Mouse (Mus musculus) forebrain, embryonic 11.5 days (tissue): Measurements from ENCODE around the gene Supt3. TPM values are rescaled to one million over a fixed set of nuclear protein-coding genes. Genes with fewer than 3 reads are reported as not detected.

Experiments
- ATAC-seq: fragments of 200-750 bp; cut with Nextera tagmentation; replicated peaks from 2 replicates; pipeline ENCODE4 v1.8.0; 2017; ENCODE audit warnings: moderate TSS enrichment; ENCODE audit not compliant: low FRiP score
- DNase-seq: peaks from one replicate; pipeline ENCODE4 v3.0.0-alpha.2; 2017; ENCODE audit warnings: low spot score
- H3K27ac ChIP-seq: fragments of 300-500 bp; sonication (generic); 2 replicates; pipeline ENCODE4 v1.5.1; 2014; ENCODE audit warnings: low read depth, low read length
- H3K27me3 ChIP-seq: fragments of 300-500 bp; sonication (generic); 2 replicates; pipeline ENCODE4 v1.6.1; 2014; ENCODE audit warnings: mild to moderate bottlenecking, low read length, mixed read lengths; ENCODE audit not compliant: control insufficient read depth, insufficient read depth
- H3K36me3 ChIP-seq: fragments of 300-500 bp; sonication (generic); 2 replicates; pipeline ENCODE4 v1.6.1; 2014; ENCODE audit warnings: mild to moderate bottlenecking, low read length, moderate library complexity, mixed read lengths; ENCODE audit not compliant: control insufficient read depth, insufficient read depth
- H3K4me1 ChIP-seq: fragments of 300-500 bp; sonication (generic); replicated peaks from 2 replicates; pipeline ENCODE4 v1.6.1; 2014; ENCODE audit warnings: low read length, mixed read lengths; ENCODE audit not compliant: control insufficient read depth, insufficient read depth
- H3K4me2 ChIP-seq: fragments of 300-500 bp; sonication (generic); 2 replicates; pipeline ENCODE4 v1.6.1; 2014; ENCODE audit warnings: low read depth, mild to moderate bottlenecking, low read length, moderate library complexity, mixed read lengths; ENCODE audit not compliant: severe bottlenecking
- H3K4me3 ChIP-seq: fragments of 300-500 bp; sonication (generic); 2 replicates; pipeline ENCODE4 v1.5.1; 2014; ENCODE audit warnings: low read depth, low read length
- H3K9ac ChIP-seq: fragments of 300-500 bp; sonication (generic); 2 replicates; pipeline ENCODE4 v1.6.1; 2014; ENCODE audit warnings: low read length
- H3K9me3 ChIP-seq: fragments of 300-500 bp; sonication (generic); 2 replicates; pipeline ENCODE4 v1.6.1; 2016; ENCODE audit warnings: low read length, mixed read lengths; ENCODE audit not compliant: control insufficient read depth
- WGBS: fragments of 180-500 bp; shearing (Covaris S2); extraction: QIAGEN DNeasy Blood & Tissue Kit; methylation state at CpG from one replicate; pipeline ENCODE4 v1.1.7; 2014; 5-methylcytosine and 5-hydroxymethylcytosine counted together
- polyA plus RNA-seq: library from polyadenylated mRNA; unstranded; fragments of >200 nt; fragmentation: Nextera tagmentation; extraction: Ambion mirVana; gene quantifications from 2 replicates; pipeline ENCODE4 v1.2.1, GENCODE M21; 2014

Gene Supt3
- polyA plus RNA-seq, 1 experiment from 2014 or later: 24.9 TPM

DNA sequence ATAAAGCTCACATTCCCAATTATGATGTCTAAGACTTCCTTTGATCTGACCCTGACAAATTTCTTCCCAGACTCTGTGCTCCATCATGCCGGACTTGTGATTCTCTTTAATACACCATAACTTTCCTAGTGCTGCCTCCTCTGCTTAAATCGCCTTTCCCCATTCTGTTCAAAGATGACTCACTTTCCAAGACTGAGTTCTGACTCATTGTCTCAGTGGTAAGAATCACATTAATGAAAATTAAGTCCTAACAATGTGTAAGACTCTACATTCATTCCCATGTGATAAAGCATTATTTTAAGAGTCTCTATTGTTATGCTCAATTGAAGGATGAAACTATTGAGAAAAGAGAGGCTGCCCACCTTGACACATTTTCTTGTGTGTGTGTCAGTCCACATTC, 6.1 kb upstream of the Supt3 start:
- WGBS: 93% methylated on average over 2 of the region's 2 CpGs
- ATAC-seq: no peak

DNA sequence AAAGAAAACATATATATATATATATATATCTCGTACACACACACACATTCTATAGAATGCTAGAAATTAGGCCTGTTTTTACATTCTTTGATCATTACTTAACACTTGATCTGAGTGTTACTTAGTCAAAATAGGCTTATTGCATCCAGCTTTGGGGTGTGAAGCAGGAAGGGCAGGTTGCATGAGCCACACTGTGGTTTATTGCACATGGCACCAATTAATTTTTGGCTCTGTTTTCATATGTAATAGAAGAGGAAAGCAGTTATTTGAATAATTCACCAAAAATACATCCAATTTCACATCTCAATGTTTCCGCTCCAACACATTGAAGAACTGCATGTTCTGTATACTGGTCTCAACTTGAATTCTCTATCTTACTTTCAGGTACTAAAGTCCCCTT, 4.4 kb upstream of the Supt3 start:
- H3K4me2 ChIP-seq: no peak overlapping the region
- no peak overlapping the region for H3K4me3 ChIP-seq
- H3K27ac ChIP-seq: no peak overlapping the region
- H3K9ac ChIP-seq: no peak overlapping the region
- H3K4me1 ChIP-seq: no peaks in the 10 kb centered on the region
- H3K9me3 ChIP-seq: no peaks in the 10 kb centered on the region
- 88% methylated on average over 2 of the region's 2 CpGs for WGBS
- H3K27me3 ChIP-seq: no peaks in the 10 kb centered on the region
- ATAC-seq: no peak
- no peaks in the 10 kb centered on the region for H3K36me3 ChIP-seq
- DNase-seq: no peak

More for the DNA sequence above, 6.1 kb upstream of the Supt3 start:
- no peak overlapping the region for H3K4me2 ChIP-seq
- DNase-seq: no peak
- no peaks in the 10 kb centered on the region for H3K27me3 ChIP-seq
- H3K9me3 ChIP-seq: no peaks in the 10 kb centered on the region
- no peaks in the 10 kb centered on the region for H3K4me1 ChIP-seq
- H3K27ac ChIP-seq: no peak overlapping the region
- no peak overlapping the region for H3K9ac ChIP-seq
- H3K4me3 ChIP-seq: no peak overlapping the region
- H3K36me3 ChIP-seq: no peaks in the 10 kb centered on the region

DNA sequence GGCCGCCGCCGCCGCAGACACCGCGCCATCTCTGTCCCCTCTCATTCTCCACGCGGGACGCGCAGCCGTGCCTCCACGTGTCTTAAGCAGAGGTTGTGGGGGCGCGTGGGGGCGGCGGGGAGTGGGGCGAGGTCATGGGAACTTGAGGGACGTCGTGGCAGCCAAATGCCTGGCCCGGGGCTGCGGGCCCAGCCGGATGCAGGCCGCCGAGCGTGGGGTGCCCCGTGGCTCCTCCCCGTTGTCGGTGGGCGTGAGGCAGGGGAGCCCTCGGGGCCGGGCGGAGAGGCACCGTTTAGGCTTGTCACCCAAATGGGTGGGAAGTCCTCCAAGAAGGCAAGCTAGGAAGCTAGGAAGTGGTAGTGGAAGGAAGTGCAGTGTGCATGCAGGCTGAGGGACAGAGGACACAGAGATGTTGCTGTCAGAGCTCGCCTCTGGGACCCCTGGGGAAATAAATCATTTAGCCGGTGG, 419 bp downstream of the Supt3 start:
- peak overlapping the region; percentile 76 for H3K4me3 ChIP-seq
- whole genome bisulfite sequencing: under 1% methylated on average over 35 of the region's 35 CpGs
- H3K36me3 ChIP-seq: no peaks in the 10 kb centered on the region
- peak overlapping the region; percentile 94 for H3K9ac ChIP-seq
- peak; percentile 82 for DNase-seq
- H3K4me2 ChIP-seq: peak overlapping the region; percentile 73
- peak overlapping the region; percentile 79 for H3K27ac ChIP-seq
- H3K27me3 ChIP-seq: no peaks in the 10 kb centered on the region
- ATAC-seq: peak; percentile 85
- H3K4me1 ChIP-seq: no peaks in the 10 kb centered on the region; the same call in 1 of the 2 replicates
- no peaks in the 10 kb centered on the region for H3K9me3 ChIP-seq

DNA sequence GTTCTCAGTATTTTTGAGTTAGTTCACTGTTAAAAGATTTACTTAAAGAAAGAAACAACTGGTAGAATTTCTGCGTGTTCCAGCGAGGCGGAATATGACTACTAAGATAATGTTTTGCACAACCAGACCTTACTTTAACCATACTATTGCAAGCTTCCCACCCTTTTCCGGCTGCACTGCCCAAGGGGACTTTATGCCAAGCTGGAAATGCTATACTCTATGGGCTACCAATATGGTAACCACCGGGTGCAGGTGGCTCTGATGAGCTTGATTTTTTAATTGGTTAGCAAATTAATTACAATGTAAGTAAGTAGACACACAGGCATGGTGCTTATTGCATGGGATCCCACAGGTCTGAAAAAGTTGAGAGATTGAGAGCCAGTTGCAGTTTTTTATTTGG, 1.2 kb downstream of the Supt3 start:
- Histone ChIP-seq H3K4me3 (peak overlapping the region; percentile 76; the same call in 1 of the 2 replicates), H3K36me3 (no peaks in the 10 kb centered on the region), H3K9ac (no peak overlapping the region), H3K27ac (no peak overlapping the region), H3K4me2 (peak overlapping the region; percentile 73; the same call in 1 of the 2 replicates), H3K27me3 (no peaks in the 10 kb centered on the region), H3K9me3 (no peaks in the 10 kb centered on the region), H3K4me1 (no peaks in the 10 kb centered on the region; the same call in 1 of the 2 replicates)
- WGBS: 69% methylated on average over 5 of the region's 5 CpGs
- ATAC-seq (no peak), DNase-seq (no peak)

DNA sequence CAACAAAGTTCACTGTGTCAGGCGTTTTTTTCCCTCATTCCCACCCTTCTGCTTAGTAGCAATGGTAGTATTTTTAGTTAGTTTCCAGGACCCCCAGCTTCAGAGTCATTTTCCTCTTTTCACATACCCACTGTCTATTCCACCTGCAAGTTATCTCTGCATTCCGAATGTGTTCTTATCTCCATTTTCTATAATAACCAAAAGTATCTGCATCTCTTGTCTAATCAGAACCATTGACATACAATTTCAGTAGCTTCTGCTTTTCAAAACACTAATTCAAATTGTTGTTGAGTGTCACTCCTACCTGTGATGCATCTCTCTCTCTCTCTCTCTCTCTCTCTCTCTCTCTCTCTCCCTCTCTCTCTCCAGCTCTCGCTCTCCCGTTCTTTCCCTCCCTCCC, 3.4 kb downstream of the Supt3 start:
- DNase-seq (no peak), ATAC-seq (no peak)
- H3K27ac ChIP-seq: no peak overlapping the region
- no peaks in the 10 kb centered on the region; the same call in 1 of the 2 replicates for H3K4me1 ChIP-seq
- H3K4me2 ChIP-seq: no peak overlapping the region
- no peaks in the 10 kb centered on the region for H3K27me3 ChIP-seq
- H3K4me3 ChIP-seq: no peak overlapping the region
- H3K9me3 ChIP-seq: no peaks in the 10 kb centered on the region
- 77% methylated on average over 4 of the region's 4 CpGs for WGBS
- no peaks in the 10 kb centered on the region for H3K36me3 ChIP-seq
- H3K9ac ChIP-seq: no peak overlapping the region

DNA sequence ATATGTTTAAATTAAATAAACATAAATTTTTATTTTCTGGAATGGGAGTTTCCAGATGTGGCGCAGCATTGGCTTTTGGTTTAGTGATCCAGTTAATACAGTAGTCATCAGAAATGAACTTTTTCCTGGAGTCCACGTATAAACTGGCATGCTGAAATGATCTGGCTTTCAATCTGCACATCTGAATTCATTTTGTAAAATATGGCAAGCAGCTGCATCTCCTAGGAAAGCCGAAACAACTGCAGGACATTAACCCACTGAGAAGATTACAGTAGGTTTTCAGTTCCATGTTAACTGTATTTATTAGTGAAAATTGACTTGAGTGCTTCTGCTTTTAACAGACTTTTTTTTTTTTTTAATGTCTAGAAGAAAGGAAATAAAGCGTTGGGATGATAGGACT, 5.4 kb downstream of the Supt3 start:
- H3K4me2 ChIP-seq: no peak overlapping the region
- H3K9me3 ChIP-seq: no peaks in the 10 kb centered on the region
- H3K9ac ChIP-seq: no peak overlapping the region
- H3K36me3 ChIP-seq: no peaks in the 10 kb centered on the region
- no peak overlapping the region for H3K27ac ChIP-seq
- no peaks in the 10 kb centered on the region; the same call in 1 of the 2 replicates for H3K4me1 ChIP-seq
- no peak for DNase-seq
- H3K4me3 ChIP-seq: no peak overlapping the region
- H3K27me3 ChIP-seq: no peaks in the 10 kb centered on the region
- WGBS: 88% methylated on average over 4 of the region's 4 CpGs
- no peak for ATAC-seq

DNA sequence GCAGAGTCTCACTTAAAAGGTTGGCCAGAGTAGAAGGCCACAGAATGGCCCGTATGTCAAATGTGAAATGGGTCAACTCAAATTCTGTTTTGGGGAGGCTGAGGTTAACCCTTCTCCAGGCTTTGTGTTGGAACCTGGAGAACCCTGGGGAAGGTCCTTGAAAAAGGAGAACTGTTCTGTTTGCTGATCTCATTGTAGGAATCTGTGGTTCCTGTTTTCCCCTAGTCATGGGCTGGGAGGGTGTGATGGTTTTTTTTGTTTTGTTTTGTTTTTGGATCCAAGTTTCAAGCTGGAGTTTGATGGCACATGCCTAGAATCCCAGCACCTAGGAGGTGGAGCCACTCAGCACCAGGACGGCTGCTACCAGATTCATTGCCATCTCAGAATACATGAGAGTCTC, 6.2 kb downstream of the Supt3 start:
- Histone ChIP-seq H3K4me3 (no peak overlapping the region), H3K4me2 (no peak overlapping the region), H3K27ac (no peak overlapping the region), H3K9ac (no peak overlapping the region), H3K9me3 (no peaks in the 10 kb centered on the region), H3K36me3 (no peaks in the 10 kb centered on the region), H3K4me1 (no peaks in the 10 kb centered on the region; the same call in 1 of the 2 replicates), H3K27me3 (no peaks in the 10 kb centered on the region)
- DNase-seq (no peak), ATAC-seq (no peak)
- WGBS: 87% methylated on average over 2 of the region's 2 CpGs

DNA sequence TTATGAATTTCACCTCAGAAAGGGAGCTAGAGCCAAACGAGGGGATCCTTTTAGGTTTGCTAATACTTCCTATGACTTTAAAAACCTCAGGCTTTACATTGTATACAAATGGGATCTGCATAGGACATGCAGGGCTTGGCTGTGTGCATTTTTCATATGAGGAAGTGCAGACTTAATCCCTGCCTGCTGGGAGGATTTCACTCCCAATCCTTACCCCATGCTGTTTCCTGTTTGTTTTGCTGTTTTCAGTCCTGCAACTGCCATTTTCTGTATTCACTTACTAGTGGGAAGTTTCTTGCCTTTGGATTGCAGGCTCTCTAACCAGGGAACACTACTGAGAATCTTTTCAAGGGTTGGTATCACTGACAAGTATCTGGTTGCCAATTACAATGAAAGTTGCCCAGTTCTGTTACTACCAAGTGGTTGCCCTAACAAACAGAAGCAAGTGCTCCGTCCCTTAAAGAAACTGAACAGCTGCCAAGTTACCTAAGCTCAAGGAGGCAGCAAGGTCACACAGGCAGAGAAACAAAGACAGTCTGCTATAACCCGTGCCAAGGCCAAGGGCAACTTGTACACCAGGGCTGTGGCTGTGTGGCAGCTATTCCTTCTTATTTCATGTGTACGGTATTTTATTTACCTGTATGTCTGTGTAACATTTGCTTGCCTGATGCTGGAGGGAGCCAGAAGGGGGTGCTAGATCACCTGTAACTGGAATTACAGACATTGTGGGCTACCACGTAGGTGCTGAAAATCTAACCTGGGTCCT, 12.2 kb downstream of the Supt3 start:
- no peak for DNase-seq
- no peaks in the 10 kb centered on the region for H3K27me3 ChIP-seq
- no peaks in the 10 kb centered on the region; the same call in 1 of the 2 replicates for H3K9me3 ChIP-seq
- H3K36me3 ChIP-seq: no peaks in the 10 kb centered on the region
- ATAC-seq: no peak
- 58% methylated on average over 5 of the region's 5 CpGs for WGBS
- no peak overlapping the region for H3K4me2 ChIP-seq
- no peak overlapping the region for H3K27ac ChIP-seq
- no peak overlapping the region for H3K4me3 ChIP-seq
- no peaks in the 10 kb centered on the region for H3K4me1 ChIP-seq
- no peak overlapping the region for H3K9ac ChIP-seq
